Mouse (Mus musculus) left cerebral cortex, postnatal 10 days (tissue): ENCODE results near the gene Gm10408. TPM values are rescaled to one million over a fixed set of nuclear protein-coding genes. Genes with fewer than 3 reads are reported as not detected.
"Not testable (repeated sequence)": the region's sequence is repeated elsewhere in the genome, so short reads cannot be mapped to it uniquely, and the experiment has no call there.

Experiments
- DNase-seq, 2 experiments: peaks; one replicate each; pipeline ENCODE4 v3.0.0; 2021 to 2022; ENCODE audit warnings: low spot score in 2 of 2, mixed read lengths in 1 of 2; ENCODE audit errors: extremely low spot score in 1 of 2
- intact Hi-C: fragments of 180-260 bp; cut with DNase I; formaldehyde crosslinking; loops from one replicate; pipeline ENCODE4 v1.15.1; 2025
- total RNA-seq, 2 experiments: library from RNA; stranded (reverse); gene quantifications; 2 replicates each; pipeline ENCODE4 v1.2.3; 2021

The Gm10408 gene
- total RNA-seq: under 1 TPM in 1 of 2 experiments, not detected in 1; 0.43 TPM

DNA sequence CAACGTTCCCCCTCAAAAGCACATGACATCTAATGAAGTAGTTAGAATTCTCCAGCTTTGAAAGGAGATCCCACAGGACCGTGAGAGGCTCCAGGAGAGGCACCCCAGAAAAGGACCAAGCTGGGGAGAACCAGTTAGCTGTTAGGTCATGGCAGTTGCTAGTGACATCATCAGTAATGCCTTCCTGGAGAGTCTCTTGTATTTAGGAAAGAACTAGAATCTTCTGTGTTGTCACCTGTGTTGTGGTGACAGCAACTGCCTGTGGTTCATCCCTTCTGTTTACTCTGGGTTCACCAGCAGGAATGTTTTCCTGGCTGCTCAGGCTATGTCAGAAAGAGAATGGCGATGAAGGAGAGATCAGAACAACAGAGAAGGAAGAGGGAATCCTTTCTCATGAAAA lies at the start of gene Gm10408:
Gm10408 (plus strand) TSS at position 301 of the 400 bp plus-strand sequence.
- intact Hi-C loops, DNase-seq: not testable (repeated sequence)

GRCm38 (mm10) chr14:3412314-3412713 lies 36.9 kb upstream of the Gm10408 start, which contains the start of gene Gm10409:
TSS of gene Gm10409 (plus strand) at chr14:3412614.
- DNase-seq, intact Hi-C loops: not testable (repeated sequence)

- intact Hi-C loops: not testable (repeated sequence)
Observed at GRCm38 (mm10) chr14:3427803-3428202, 21.4 kb upstream of the Gm10408 start, which contains the start of gene Gm3005. TSS of gene Gm3005 (plus strand) at chr14:3428103.

More at GRCm38 (mm10) chr14:3427803-3428202, 21.4 kb upstream of the Gm10408 start, which contains the start of gene Gm3005:
- not testable (repeated sequence) for DNase-seq

Other genes starting within 250 kb of the Gm10408 start
- 1 to 10 TPM; 6.3 to 6.5 TPM for gene D830030K20Rik, start 240.9 kb upstream of the Gm10408 start, total RNA-seq
- gene Gm2956, start 116.8 kb upstream of the Gm10408 start, total RNA-seq: under 1 TPM; 0.77 to 0.86 TPM
- gene Gm10413, start 54.3 kb upstream of the Gm10408 start, total RNA-seq: not detected
- 1 to 10 TPM; 8.4 to 8.5 TPM for gene Gm10409, start 36.8 kb upstream of the Gm10408 start, total RNA-seq
- gene Gm3005, start 21.3 kb upstream of the Gm10408 start, total RNA-seq: 1 to 10 TPM in 1 of 2 experiments, under 1 TPM in 1; 0.94 to 2.1 TPM
- not detected for gene Gm3012, start 185.1 kb downstream of the Gm10408 start, total RNA-seq
- gene Gm3020, start 202.7 kb downstream of the Gm10408 start, total RNA-seq: 1 to 10 TPM; 8.4 to 8.5 TPM
- gene Gm3043, start 239.4 kb downstream of the Gm10408 start, total RNA-seq: not detected